Mouse (Mus musculus): ENCODE data around the gene 2810408A11Rik.
"Not testable (repeated sequence)": the region's sequence is repeated elsewhere in the genome, so short reads cannot be mapped to it uniquely, and the experiment has no call there.

The 2810408A11Rik gene

DNA sequence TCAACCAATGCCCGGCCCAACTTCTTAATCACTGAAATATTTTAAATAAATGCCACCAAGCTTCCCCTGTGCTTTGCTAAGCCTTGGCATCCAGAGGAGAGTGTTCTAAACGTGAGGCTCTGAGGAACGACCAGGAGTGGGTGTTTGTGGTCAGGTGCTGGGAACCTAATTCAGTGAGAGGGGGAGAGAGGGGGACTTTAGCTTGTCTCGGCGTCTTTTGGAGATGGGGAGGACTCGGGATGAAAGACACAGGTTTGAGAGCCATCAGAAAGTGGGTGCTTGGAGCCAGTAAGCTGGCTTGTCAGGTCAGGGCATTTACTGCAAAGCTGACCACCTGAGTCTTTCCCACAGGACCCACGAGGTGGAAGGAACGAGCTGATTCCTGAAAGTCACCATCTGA is 31.0 kb upstream of the 2810408A11Rik start:
- no peak for DNase-seq (ENCODE audit: low read depth, low spot score)

DNA sequence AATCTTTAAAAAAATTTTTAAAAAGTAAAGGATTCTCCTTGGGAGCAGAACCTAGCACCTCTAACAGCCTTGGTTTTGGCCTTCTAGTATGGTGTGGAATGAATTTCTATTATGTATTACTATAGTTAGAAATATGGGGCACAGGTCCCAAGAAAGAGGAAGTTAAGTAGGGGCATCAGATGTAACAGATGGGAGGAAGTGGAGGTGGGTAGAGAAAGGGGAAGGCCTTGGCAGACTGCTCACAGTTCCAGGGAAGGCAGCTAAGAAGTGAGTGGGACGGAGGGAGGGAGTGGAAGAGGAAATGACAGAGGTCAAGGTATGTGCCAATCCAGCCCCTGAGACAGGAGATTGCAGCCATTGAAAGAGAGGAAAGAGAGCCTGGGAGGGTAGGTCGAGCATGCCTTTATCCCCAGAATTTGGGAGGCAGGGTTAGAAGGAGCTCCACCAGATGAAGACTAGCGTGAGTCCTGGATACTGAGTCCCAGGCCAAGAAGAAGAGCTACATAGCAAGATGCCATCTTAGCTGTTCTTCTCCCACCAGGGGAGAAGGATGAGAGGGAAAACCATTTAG is 30.3 kb upstream of the 2810408A11Rik start:
- no peak for DNase-seq (ENCODE audit: low read depth, low spot score)

DNA sequence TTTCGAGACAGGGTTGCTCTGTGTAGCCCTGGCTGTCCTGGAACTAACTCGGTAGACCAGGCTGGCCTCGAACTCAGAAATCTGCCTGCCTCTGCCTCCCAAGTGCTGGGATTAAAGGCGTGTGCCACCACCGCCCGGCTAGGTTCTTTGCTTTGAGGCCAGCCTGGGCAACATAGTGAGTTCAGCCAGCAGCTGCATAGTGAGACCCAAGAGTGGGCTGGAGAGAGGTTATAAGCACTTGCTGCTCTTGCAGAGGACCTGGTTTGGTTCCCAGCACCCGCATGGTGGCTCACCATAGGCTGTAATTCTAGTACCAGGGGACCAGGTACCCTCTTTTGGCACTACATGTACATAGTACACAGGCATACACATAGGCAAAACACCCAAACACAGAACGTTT is 29.4 kb upstream of the 2810408A11Rik start:
- not testable (repeated sequence) for DNase-seq (ENCODE audit: low read depth, low spot score)

DNA sequence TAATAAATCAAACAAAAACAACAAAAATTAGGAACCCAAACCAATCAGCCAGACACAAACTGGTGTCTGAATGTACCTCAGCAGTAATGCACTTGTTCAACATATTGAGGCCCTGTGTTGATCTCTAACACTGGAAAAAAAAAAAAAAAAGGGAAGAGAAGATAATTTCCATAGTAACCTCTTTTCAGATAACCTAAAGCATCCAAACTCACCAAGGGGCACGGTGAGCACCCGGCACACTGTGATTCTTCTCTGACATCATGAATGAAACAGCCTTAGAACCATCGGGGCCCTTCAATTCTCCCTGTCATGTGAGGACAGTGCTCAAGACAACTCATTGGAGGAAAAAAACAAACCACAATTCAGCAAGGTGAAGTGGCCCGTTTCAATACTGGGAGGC is 28.9 kb upstream of the 2810408A11Rik start:
- no peak for DNase-seq (ENCODE audit: low read depth, low spot score)

DNA sequence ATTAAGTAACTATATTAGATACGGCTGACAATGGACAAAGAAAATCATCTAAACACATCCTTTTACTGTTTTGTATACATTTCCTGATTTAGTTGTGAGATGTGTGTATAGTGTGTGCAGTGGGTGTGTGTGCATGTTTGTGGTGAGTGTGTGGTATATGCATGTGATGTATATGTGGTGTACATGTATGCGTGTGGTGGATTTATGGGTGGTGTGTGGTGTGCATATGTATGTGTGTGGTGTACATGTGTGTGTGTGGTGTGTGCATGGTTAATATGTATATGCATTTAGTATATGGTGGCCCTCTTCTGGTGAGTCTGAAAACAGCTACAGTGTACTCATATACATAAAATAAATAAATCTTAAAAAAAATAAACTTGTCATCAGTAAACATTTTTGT is 26.7 kb upstream of the 2810408A11Rik start:
- no peak for DNase-seq (ENCODE audit: low read depth, low spot score)

DNA sequence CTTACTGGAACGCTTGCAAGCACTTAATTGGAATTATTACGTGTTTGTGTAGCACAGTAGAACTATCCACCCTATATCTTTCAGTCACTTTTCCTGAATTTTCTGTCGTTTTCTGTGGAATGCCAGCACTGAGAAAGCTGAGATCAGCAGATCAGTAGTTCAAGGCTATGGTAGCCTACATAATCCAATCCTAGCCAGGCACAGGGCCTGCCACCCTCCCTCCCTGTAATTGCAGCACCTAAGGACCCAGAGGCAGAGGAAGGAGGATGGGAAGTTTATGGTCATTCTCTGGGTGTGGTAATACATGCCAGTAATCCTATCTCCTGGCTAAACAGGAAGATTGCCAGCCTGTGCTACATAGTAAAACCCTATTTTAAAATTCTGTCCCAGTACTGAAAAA is 22.0 kb upstream of the 2810408A11Rik start:
- no peak for DNase-seq (ENCODE audit: low read depth, low spot score)

DNA sequence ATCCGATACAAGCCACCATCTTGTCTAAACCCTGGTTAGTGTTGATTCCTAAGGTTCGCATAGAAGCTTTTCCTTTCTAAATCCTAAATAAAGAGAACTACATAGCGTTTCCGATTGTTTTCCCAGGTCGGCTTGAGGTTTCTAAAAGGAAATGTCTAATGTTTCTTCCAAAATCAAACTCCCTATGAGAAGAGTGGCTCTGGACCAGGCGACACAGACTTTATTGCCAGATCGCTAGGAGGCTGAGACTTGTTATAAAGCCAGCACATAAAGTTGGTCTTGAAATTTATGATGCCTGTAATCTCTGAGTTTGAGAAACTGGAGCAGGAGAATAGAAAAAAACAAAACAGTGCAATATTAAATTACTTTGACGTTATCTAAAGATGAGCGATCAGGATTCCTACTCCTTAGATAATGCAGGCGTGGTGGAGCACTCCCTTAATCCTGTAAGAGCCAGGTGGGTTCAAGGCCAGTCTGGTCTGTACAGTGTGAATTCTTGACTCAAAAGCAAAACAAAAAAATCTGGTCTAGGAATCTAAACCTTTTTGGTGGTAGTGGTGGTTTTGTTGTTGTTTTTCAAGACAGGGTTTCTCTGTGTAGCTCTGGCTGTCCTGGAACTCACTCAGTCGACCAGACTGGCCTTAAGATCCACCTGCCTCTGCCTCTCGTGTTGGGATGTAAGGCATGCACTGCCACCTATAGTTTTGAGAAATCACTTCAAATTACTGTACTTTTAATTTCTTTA is 21.4 kb upstream of the 2810408A11Rik start:
- no peak for DNase-seq (ENCODE audit: low read depth, low spot score)

DNA sequence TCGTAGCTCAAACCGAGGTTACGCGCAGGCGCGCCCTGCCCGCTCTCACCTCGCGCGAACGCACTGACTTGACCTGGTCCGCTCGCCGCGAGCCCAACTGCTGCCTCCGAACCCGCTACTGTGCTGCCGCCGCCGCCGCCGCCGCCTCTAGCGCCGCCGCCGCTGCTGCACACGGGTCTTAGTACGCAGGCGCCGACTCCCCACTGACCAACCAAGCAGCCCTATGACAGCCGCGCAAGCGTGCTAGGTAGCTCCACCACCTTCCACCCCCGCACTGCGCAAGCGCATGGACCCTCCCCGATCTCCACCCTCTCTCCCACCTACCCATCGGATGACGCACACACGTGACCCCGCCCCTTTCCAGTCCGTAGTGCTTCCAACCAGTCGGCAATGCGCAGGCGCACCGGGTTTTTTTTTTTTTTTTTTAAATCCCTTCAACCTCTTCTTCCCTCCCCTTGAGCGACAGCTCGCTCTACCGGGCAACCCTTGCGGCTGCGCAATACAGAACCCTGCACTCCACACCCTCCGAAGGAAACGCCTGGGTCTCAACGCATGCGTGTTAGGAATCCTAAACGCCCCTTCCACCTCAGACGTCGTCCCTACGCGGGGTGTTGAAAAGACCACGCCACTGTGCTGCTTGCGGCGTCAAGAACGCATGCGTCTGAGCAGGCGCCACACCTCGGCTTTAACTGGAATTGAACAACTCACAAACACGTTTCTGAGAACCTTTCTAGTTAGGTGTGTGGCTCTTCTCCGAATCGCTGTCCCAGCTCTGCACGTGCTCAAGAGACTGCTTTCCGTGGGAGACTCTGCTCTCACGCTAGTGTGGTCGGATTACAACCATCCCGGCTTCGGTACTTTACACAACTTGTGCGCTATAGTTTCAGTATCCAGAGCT is 20.6 kb upstream of the 2810408A11Rik start, which contains the start of gene Eif5a:
Gene Eif5a (minus strand): TSS at position 845 of the 898 bp plus-strand sequence.
- DNase-seq (ENCODE audit: low read depth, low spot score) = peak; percentile 100

DNA sequence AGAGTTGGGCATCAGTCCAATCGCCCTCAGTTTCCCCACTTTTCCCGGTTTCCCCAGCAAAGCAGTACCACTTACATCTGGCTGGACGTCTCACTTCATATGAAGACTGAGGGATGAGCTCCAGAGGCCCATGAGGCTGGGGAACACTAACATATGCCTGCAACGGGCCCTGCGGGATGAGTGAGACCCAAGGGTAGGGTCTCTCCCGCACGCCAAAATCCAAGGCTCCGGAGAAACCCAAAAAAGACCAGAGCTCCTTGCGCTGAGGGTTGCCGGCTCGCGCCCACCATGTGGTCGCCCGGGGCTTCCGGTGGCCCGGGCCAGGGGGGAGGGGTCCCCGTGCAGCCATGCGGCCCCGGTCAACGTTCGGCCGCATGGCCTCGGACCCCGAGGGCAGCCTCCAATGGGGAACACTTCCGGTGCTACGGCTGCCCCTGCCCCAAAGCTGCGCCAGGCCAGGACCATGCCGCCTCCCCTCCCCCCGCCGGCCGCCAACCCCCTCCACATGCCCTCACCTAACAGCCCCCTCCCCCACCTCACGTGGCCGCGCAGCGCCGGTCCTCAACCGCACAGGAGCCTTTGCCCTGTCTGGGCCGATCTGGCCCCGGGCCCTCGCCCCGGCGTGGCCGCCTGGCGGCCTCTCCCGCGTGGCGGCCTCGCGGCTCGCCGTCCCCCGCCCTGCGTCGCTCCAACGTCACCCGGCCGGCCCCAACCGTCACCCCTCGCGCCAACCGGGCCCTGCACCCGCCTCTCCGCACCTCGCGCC is 19.7 kb upstream of the 2810408A11Rik start:
- DNase-seq (ENCODE audit: low read depth, low spot score) = no peak

DNA sequence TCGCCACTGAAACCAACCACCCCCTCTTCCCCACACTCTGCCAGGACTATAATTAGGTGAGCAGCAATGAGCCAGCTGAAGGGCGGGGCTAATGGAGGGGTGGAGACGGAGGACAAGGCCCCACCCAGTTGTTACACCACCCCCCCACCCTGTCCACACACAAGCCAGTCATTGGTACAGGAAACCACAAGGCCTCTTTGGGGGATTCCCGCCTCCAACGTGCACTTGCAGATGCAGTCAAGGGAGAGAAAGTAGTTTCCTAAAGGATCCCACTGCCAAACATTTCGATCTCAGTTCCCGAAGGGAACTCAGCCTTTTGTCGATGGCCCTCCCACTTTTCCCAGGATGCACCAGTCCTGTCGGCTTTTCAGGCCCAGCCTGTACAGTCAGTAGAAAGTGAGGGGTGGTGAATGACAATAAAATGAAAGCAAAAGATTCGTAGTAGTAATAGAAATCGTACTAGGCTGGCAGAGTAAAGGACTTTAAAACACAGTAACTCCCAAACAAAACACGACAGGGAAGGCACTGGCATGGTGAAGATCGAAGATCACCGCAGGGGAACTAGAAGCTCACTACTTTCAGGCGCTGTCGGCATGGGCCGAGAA is 19.0 kb upstream of the 2810408A11Rik start:
- DNase-seq (ENCODE audit: low read depth, low spot score) = no peak

DNA sequence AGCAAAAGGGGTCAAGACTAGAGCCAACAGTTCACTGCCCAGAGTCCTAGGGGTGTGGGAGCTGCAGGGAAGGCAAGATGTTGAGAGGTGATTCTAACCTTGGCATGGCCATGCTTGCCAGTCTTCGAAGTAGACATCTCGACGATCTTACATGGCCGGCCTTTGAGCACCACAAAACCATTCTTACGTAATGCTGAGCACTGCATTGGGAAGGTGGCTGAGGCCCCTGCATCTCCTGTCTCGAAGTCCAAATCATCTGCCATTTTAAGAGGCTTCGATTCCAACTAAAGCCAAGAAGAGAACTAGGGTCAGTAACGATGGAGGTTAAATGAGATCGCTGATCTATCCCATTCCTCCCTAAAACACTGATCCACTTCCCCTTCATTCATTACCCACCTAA is 18.3 kb upstream of the 2810408A11Rik start:
- no peak for DNase-seq (ENCODE audit: low read depth, low spot score)

DNA sequence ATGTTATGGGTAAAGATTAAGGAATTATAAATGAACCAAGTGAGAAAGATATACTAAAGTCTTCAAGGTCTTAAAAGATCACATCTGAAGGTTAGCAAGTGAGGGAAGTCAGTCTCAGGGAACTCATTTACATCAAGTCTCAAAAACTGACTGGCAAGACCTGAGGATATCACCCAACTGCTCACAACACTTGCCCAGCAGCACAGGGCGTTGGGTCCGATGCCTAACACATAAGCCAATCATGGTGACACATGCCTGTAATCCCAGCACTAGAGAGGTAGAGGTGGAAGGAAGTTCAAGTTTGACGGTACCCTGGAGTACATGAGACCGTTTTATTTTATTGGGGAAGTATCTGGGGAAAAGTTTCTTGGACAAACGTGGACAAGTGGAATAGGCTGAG is 17.3 kb upstream of the 2810408A11Rik start:
- no peak for DNase-seq (ENCODE audit: low read depth, low spot score)

DNA sequence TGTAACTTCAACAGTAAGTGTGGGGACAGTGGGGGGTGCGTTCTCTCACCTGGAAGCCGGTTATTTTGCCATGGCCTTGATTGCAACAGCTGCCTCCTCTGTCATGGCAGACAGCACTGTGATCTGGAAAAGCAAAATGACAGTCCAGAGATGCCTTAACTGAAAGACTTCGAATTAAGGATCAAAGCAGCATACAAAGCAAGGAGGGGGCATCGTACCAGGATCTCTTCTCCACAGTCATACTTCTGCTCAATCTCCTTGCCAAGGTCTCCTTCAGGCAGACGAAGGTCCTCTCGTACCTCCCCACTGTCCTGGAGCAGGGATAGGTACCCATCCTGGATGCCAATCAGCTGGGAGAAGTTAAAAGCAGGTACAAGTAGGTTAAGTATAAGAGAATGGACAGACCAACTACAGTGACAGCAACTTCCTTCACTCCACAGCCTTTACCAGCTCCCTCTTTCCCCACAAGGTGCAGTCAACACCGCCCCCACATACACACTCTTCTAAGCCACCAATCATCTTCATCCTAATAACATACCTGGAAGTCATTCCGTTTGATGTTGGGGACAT is 16.7 kb upstream of the 2810408A11Rik start:
- no peak for DNase-seq (ENCODE audit: low read depth, low spot score)

DNA sequence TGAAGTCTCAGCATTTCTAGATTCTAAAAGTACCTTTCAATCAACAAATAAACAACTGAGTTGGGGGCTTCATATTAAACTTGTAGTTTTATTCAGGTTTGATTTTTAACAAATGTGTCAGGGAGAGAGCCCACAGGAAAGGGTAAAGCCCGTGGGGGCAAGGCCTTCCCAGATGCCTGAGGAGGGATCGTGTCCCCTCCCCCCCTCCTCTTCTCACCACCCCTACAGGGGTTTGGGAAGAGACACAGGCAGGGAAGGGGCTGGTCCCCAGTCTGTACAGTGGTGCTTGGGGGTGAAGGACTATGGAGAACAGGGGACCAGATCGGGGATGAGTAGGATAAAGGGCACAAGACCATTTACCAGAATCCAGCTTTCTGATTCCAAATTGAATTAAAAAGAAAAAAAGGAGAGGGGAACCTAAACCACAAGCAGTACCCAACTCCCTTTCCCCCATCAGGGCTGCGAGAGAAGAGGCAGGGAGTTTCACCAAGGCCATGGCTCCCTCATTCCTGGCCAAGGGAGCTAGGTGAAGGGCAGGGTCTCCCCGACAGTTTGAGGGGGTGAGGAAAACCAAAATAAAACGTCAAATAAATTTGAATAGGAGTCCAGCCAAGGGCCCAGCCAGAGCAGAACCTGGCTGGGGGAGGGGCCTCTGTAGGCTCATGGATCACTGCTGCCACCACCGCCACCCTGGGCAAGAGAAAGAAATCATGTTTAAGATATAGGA is 16.0 kb upstream of the 2810408A11Rik start:
- not testable (repeated sequence) for DNase-seq (ENCODE audit: low read depth, low spot score)

DNA sequence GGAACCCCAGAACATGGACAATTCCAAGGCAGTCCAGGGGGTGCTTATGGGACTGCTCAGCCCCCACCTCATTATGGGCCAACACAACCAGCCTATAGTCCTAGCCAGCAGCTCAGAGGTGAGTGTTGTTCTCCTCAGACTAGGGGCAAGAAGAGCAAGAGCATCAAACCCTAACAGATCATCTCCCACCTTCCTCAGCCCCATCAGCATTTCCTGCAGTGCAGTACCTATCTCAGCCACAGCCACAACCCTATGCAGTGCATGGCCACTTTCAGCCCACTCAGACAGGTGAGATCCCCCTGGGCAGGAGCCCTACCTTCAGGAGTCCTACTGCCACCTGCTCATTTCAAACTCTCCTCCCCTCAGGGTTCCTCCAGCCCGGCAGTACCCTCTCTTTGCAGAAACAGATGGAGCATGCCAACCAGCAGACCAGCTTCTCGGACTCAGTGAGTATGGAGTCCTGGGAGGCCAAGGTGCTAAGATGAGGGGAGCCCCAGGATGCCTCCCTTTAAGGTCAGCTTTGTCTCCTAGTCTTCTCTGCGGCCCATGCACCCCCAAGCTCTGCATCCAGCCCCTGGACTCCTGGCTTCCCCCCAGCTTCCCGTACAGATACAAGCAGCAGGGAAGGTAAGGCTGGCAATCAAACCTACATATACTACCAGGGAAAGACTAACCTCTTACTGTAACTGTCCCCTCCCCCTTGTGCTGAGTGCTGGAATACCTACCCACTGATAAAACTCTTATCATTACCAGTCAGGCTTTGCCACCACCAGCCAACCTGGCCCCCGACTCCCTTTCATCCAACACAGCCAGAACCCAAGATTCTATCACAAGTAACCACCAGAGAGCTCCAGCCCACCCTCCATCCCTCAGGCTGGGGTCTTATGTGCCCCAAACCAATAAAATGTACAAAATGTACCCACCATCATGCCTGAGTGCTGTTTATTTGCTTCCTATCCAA is 15.2 kb upstream of the 2810408A11Rik start:
- no peak for DNase-seq (ENCODE audit: low read depth, low spot score)

DNA sequence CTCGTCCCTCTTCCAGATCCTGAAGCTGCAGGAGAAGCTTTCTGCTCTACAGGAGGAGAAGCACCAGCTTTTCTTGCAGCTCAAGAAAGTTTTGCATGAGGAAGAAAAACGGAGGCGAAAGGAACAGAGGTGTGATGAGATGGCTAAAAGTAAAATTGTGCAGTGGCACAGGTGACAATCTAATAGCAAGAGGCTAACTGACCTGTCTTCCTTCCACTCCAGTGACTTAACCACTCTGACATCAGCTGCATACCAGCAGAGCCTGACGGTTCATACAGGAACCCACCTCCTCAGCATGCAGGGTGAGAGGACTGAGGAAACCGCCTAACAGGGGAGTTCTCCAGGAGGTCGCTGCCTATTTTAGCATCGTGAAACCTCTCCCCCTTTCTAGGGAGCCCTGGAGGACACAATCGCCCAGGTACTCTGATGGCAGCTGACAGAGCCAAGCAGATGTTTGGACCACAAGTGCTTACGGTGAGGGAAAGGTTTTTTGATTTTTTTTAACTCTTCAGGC is 14.2 kb upstream of the 2810408A11Rik start:
- DNase-seq (ENCODE audit: low read depth, low spot score) = no peak

DNA sequence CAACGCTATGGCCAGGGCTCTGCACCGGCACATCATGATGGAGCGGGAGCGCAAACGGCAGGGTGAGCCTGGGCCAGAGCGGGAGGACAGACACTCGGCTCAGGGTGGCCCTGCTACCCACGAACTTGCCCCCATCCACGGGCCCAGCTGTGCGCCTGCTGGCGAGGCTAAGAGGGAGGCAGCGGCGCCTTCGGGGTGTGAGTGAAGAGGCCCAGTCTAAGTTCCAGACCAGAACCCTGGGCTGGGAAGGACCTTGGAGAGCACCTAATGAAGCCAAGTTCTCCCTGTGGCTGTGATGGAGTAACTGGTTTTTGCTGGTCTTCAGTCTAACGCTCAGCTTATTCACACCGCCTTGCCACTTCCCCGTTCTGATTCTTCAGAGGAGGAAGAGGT is 13.6 kb upstream of the 2810408A11Rik start:
- DNase-seq (ENCODE audit: low read depth, low spot score) = no peak

DNA sequence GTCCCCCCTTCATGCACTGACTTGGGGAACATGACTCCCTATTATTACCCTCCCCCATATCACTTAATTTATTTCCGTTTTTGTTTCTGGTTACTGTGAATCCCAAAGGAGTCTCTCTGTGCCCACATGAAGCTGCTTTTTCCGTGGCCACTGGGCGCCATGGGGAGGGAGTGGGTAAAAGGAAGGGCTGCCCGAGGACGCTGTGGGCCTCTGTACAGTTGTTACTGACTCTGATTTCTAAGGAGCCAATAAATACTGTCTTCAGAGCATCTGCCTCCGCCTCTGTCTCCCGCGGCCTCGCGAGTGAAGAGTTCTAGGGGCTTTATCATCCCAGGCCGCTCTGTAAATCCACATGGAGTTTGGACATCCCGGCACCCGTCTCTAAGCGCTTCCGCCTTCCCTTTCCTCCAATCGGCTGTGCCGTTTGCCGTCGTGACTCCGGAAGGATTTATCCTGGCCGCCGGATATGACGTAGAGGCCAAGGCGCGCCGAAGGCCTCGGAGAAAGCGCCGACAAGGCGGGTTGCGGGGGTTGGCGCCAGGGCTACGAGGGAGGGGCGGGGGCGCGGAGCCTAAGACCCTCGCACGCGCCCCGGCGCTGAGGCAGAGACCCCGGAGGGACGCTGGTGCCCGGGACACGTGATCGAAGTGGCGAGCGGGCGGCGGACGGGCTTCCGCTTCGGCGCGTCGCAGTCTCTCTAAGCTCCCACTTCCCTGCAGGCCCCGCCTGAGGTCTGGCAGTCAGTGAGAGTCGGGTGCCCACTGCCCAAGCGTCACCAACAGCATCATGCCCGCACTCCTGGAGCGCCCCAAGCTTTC is 13.0 kb upstream of the 2810408A11Rik start, which contains the start of gene Gps2:
Gene Gps2 (plus strand): TSS at position 335 of the 818 bp plus-strand sequence.
- DNase-seq (ENCODE audit: low read depth, low spot score) = peak; percentile 93

Data from brain, embryonic 18.5 days (tissue).